Mouse (Mus musculus): ENCODE results near the gene Cdk20. TPM values are rescaled to one million over a fixed set of nuclear protein-coding genes. Genes with fewer than 3 reads are reported as not detected.

The Cdk20 gene
- polyA plus RNA-seq, 1 experiment from 2014 or later = 6.0 TPM

DNA sequence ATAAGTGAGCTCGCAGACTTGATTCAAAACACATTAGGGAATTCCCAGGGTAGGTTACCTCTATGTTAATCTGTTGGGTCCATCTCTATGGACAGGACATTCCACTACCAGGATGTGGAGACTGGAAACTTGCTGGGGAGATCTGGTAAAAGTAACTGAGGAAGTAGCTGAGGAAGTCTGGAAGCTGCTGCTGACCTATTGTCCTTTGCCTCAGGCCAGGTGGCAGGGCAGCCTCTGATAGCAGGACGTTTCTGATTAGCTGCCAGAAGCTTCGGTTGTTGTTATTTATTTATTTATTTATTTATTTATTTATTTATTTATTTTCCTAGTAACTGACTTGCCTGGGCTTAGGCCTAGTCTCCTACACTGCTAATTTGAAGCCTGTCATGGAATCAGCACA, 28.6 kb upstream of the Cdk20 start:
- Histone ChIP-seq H3K9me3 (replicated peaks) (no peaks in the 10 kb centered on the region), H3K36me3 (no peaks in the 10 kb centered on the region), H3K4me2 (no peak overlapping the region), H3K4me1 (replicated peaks) (peaks cover 14% of the 10 kb centered on the region), H3K27ac (no peak overlapping the region), H3K27me3 (no peaks in the 10 kb centered on the region), H3K9ac (no peak overlapping the region), H3K4me3 (no peak overlapping the region)
- no peak for ATAC-seq (replicated peaks; ENCODE audit: insufficient number of reproducible peaks, insufficient read depth, low FRiP score, low read depth)
- 44% methylated on average over 3 of the region's 3 CpGs for WGBS

DNA sequence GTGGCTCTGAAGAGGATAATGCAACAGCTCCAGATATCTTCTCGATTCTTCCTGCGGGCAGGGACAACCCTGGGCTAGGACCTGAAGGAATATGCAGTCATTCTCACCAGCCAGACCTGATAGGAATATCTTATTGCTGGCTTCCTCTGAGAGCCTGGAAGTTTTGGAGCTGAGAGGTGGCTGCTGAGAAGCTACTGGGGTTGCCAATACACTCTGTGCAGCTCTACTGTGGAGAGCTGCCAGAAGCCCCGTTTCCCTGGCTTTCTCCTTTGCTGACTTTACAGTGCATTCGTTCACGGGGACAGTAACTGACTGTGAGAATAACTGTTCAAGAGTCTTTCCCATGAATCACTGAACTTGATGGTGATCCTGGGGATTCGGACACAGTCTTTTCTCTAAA, 26.6 kb upstream of the Cdk20 start:
- Histone ChIP-seq H3K9me3 (replicated peaks) (no peaks in the 10 kb centered on the region), H3K27ac (peak overlapping the region; percentile 29; the same call in 1 of the 2 replicates), H3K4me3 (no peak overlapping the region), H3K36me3 (no peaks in the 10 kb centered on the region), H3K4me2 (no peak overlapping the region), H3K9ac (no peak overlapping the region), H3K4me1 (replicated peaks) (peaks cover 14% of the 10 kb centered on the region), H3K27me3 (no peaks in the 10 kb centered on the region)
- 52% methylated on average over 6 of the region's 6 CpGs for WGBS
- no peak for ATAC-seq (replicated peaks; ENCODE audit: insufficient number of reproducible peaks, insufficient read depth, low FRiP score, low read depth)

DNA sequence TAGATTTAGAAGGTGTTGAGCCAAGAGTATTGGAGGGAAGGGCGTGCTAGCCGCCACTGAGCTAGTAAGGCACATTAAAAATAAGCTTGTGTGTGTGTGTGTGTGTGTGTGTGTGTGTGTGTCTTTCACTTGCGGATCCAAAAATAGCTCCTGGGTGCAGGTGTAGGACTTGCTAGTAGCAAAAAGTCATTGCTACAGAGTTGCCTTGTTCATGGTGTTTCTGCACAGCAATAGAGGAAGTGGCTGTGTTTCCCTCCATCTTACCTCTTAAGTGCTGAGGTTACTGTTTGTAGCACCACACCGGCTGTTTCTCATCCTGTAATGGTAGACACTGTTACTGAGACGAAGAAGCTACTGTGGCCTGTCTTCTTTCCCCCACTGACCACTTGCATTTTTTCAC, 24.1 kb upstream of the Cdk20 start:
- WGBS = 75% methylated on average over 5 of the region's 5 CpGs

GRCm38 (mm10) chr13:64410604-64411003, 21.5 kb upstream of the Cdk20 start:
- H3K9ac ChIP-seq = no peak overlapping the region
- ATAC-seq (replicated peaks; ENCODE audit: insufficient number of reproducible peaks, insufficient read depth, low FRiP score, low read depth) = 0 out of 2 replicates have a peak, but pooled peaks have one; percentile 50
- peaks cover 1% of the 10 kb centered on the region; the same call in 1 of the 2 replicates for H3K4me1 ChIP-seq (replicated peaks)
- no peaks in the 10 kb centered on the region for H3K36me3 ChIP-seq
- no peak overlapping the region for H3K27ac ChIP-seq
- 54% methylated on average over 5 of the region's 5 CpGs for WGBS
- H3K4me2 ChIP-seq = no peak overlapping the region
- no peak overlapping the region for H3K4me3 ChIP-seq
- H3K27me3 ChIP-seq = no peaks in the 10 kb centered on the region
- H3K9me3 ChIP-seq (replicated peaks) = no peaks in the 10 kb centered on the region

More for the DNA sequence above, 24.1 kb upstream of the Cdk20 start:
- Histone ChIP-seq H3K4me3 (no peak overlapping the region), H3K9me3 (replicated peaks) (no peaks in the 10 kb centered on the region), H3K4me1 (replicated peaks) (peaks cover 4% of the 10 kb centered on the region), H3K27me3 (no peaks in the 10 kb centered on the region), H3K27ac (no peak overlapping the region), H3K36me3 (no peaks in the 10 kb centered on the region), H3K4me2 (no peak overlapping the region), H3K9ac (no peak overlapping the region)
- ATAC-seq (replicated peaks; ENCODE audit: insufficient number of reproducible peaks, insufficient read depth, low FRiP score, low read depth) = no peak

GRCm38 (mm10) chr13:64411282-64411681, 20.8 kb upstream of the Cdk20 start:
- 50% methylated on average over 2 of the region's 2 CpGs for WGBS
- H3K36me3 ChIP-seq = no peaks in the 10 kb centered on the region
- H3K9ac ChIP-seq = no peak overlapping the region
- H3K27me3 ChIP-seq = no peaks in the 10 kb centered on the region
- no peak overlapping the region for H3K27ac ChIP-seq
- no peaks in the 10 kb centered on the region for H3K9me3 ChIP-seq (replicated peaks)
- ATAC-seq (replicated peaks; ENCODE audit: insufficient number of reproducible peaks, insufficient read depth, low FRiP score, low read depth) = no peak
- H3K4me3 ChIP-seq = no peak overlapping the region
- H3K4me2 ChIP-seq = no peak overlapping the region
- no peaks in the 10 kb centered on the region for H3K4me1 ChIP-seq (replicated peaks)

GRCm38 (mm10) chr13:64412752-64413257, 19.3 kb upstream of the Cdk20 start:
- Histone ChIP-seq H3K27ac (peak overlapping the region; percentile 33; the same call in 1 of the 2 replicates), H3K36me3 (no peaks in the 10 kb centered on the region), H3K27me3 (no peaks in the 10 kb centered on the region), H3K9ac (no peak overlapping the region), H3K4me1 (replicated peaks) (no peaks in the 10 kb centered on the region), H3K9me3 (replicated peaks) (no peaks in the 10 kb centered on the region), H3K4me2 (no peak overlapping the region), H3K4me3 (no peak overlapping the region)
- no peak for ATAC-seq (replicated peaks; ENCODE audit: insufficient number of reproducible peaks, insufficient read depth, low FRiP score, low read depth)
- WGBS = 66% methylated on average over 2 of the region's 2 CpGs

DNA sequence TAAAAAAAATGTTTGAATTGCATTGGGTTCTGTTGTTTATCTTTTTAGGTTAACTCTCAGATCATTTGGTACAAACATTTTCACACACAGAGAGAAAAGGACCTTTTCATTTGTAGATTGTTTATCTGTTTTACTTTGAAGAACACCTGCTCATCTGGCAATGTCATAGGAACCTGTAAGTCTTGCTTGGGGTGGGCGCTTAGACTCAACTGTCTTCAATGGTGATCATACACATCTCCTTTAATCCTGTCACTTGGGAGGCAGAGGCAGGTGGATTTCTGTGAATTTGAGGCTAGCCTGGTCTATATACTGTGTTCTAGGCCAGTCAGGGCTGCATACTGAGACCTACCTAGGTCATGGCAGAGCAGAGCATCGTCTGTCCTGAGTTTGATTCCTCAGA, 16.5 kb upstream of the Cdk20 start:
- Histone ChIP-seq H3K4me2 (no peak overlapping the region), H3K36me3 (no peaks in the 10 kb centered on the region), H3K4me1 (replicated peaks) (no peaks in the 10 kb centered on the region), H3K4me3 (no peak overlapping the region), H3K9ac (no peak overlapping the region), H3K9me3 (replicated peaks) (no peaks in the 10 kb centered on the region), H3K27me3 (no peaks in the 10 kb centered on the region), H3K27ac (no peak overlapping the region)
- no peak for ATAC-seq (replicated peaks; ENCODE audit: insufficient number of reproducible peaks, insufficient read depth, low FRiP score, low read depth)
- WGBS = 73% methylated on average over 2 of the region's 2 CpGs

GRCm38 (mm10) chr13:64416955-64417601, 15.0 kb upstream of the Cdk20 start:
- Histone ChIP-seq H3K36me3 (no peaks in the 10 kb centered on the region), H3K9ac (no peak overlapping the region), H3K27ac (no peak overlapping the region), H3K27me3 (no peaks in the 10 kb centered on the region), H3K4me3 (no peak overlapping the region), H3K9me3 (replicated peaks) (no peaks in the 10 kb centered on the region), H3K4me1 (replicated peaks) (peaks cover 5% of the 10 kb centered on the region), H3K4me2 (no peak overlapping the region)
- ATAC-seq (replicated peaks; ENCODE audit: insufficient number of reproducible peaks, insufficient read depth, low FRiP score, low read depth) = peak; percentile 39; the same call in 1 of the 2 replicates
- WGBS = 44% methylated on average over 5 of the region's 5 CpGs

GRCm38 (mm10) chr13:64420847-64421246, 11.3 kb upstream of the Cdk20 start:
- Histone ChIP-seq H3K4me3 (no peak overlapping the region), H3K9ac (no peak overlapping the region), H3K9me3 (replicated peaks) (no peaks in the 10 kb centered on the region), H3K27ac (no peak overlapping the region), H3K4me2 (no peak overlapping the region), H3K36me3 (no peaks in the 10 kb centered on the region), H3K4me1 (replicated peaks) (peaks cover 5% of the 10 kb centered on the region), H3K27me3 (no peaks in the 10 kb centered on the region)
- no peak for ATAC-seq (replicated peaks; ENCODE audit: insufficient number of reproducible peaks, insufficient read depth, low FRiP score, low read depth)
- WGBS = 29% methylated on average over 1 of the region's 1 CpGs

GRCm38 (mm10) chr13:64421386-64421785, 10.7 kb upstream of the Cdk20 start:
- Histone ChIP-seq H3K36me3 (no peaks in the 10 kb centered on the region), H3K4me3 (no peak overlapping the region), H3K9ac (no peak overlapping the region), H3K27ac (0 out of 2 replicates have a peak overlapping the region, but pooled peaks have one; percentile 9), H3K4me1 (replicated peaks) (peaks cover 5% of the 10 kb centered on the region), H3K4me2 (no peak overlapping the region), H3K9me3 (replicated peaks) (no peaks in the 10 kb centered on the region), H3K27me3 (no peaks in the 10 kb centered on the region)
- 28% methylated on average over 3 of the region's 3 CpGs for WGBS
- ATAC-seq (replicated peaks; ENCODE audit: insufficient number of reproducible peaks, insufficient read depth, low FRiP score, low read depth) = no peak

DNA sequence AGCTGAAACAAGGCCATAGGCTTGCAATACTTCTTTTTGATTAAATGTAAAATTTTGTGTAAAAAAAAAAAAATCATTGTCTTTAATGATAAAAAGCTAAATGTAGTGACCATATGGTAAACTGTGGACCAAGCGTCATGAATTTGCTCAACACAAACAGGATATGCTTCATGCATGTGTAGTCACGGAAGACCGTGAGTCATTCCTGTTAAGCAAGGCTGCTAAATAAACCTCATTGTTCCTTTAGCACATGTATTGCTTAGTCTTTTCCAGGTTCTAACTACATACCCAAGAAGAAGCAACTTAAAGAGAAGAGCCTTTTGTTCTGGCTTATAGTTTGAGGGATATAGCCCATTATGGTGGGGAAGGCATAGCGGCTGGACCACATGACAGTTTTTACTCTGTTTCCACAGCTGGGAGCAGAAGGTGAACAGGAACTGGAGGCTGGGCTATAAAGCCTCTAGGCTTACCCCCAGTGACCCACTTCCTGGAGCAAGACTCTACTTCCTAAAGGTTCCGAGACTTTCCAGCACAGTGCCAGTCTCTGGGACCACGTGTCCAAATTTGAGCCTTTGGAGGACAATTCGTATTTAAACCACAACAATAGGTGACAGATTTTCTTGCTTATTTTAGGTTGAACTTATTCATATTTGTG, 10.0 kb upstream of the Cdk20 start:
- no peak overlapping the region for H3K4me2 ChIP-seq
- H3K9ac ChIP-seq = no peak overlapping the region
- ATAC-seq (replicated peaks; ENCODE audit: insufficient number of reproducible peaks, insufficient read depth, low FRiP score, low read depth) = no peak
- H3K9me3 ChIP-seq (replicated peaks) = no peaks in the 10 kb centered on the region
- H3K36me3 ChIP-seq = no peaks in the 10 kb centered on the region
- no peaks in the 10 kb centered on the region for H3K27me3 ChIP-seq
- H3K4me3 ChIP-seq = no peak overlapping the region
- H3K4me1 ChIP-seq (replicated peaks) = peaks cover 5% of the 10 kb centered on the region
- 77% methylated on average over 7 of the region's 7 CpGs for WGBS
- H3K27ac ChIP-seq = peak overlapping the region; percentile 49

GRCm38 (mm10) chr13:64422607-64422957, 9.5 kb upstream of the Cdk20 start:
- Histone ChIP-seq H3K27ac (peak overlapping the region; percentile 49; the same call in 1 of the 2 replicates), H3K9ac (no peak overlapping the region), H3K4me3 (no peak overlapping the region), H3K4me2 (no peak overlapping the region), H3K9me3 (replicated peaks) (no peaks in the 10 kb centered on the region), H3K36me3 (no peaks in the 10 kb centered on the region), H3K4me1 (replicated peaks) (peaks cover 5% of the 10 kb centered on the region), H3K27me3 (no peaks in the 10 kb centered on the region)
- no peak for ATAC-seq (replicated peaks; ENCODE audit: insufficient number of reproducible peaks, insufficient read depth, low FRiP score, low read depth)
- 83% methylated on average over 6 of the region's 6 CpGs for WGBS
